Mouse (Mus musculus): ENCODE data around the gene Rufy4. TPM values are rescaled to one million over a fixed set of nuclear protein-coding genes. Genes with fewer than 3 reads are reported as not detected.
A peak's percentile ranks its signal among the peaks of the same experiment; 100 is the strongest.

Rufy4 gene
- polyA plus RNA-seq, 1 experiment from 2014 or later: 0.35 TPM

DNA sequence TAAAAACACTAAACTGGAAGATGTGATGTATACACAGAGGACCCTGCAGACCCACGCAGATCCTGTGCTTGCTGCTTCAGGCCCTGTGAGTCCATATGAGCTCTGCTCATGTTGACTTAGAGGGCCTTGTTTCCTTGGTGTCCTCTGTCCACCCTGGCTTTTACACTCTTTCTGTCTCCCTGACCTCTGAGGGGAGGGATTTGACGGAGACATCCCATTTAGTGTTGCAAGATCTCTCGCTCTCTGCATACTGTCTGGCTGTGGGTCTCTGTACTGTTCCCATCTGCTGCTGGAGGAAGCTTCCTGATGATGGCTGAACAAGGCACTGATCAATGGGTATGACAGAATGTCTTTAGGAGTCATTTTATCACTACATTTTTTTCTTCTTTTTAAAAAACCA, 44.4 kb downstream of the Rufy4 start:
- H3K4me3 ChIP-seq: no peak overlapping the region
- 91% methylated on average over 3 of the region's 3 CpGs for WGBS
- no peaks in the 10 kb centered on the region for H3K9me3 ChIP-seq
- no peak overlapping the region for H3K27ac ChIP-seq
- no peaks in the 10 kb centered on the region for H3K36me3 ChIP-seq (replicated peaks)
- H3K27me3 ChIP-seq (ENCODE audit: poor library complexity, severe bottlenecking): no peaks in the 10 kb centered on the region
- no peak for DNase-seq (ENCODE audit: extremely low spot score, low spot score)
- no peaks in the 10 kb centered on the region for H3K4me1 ChIP-seq

DNA sequence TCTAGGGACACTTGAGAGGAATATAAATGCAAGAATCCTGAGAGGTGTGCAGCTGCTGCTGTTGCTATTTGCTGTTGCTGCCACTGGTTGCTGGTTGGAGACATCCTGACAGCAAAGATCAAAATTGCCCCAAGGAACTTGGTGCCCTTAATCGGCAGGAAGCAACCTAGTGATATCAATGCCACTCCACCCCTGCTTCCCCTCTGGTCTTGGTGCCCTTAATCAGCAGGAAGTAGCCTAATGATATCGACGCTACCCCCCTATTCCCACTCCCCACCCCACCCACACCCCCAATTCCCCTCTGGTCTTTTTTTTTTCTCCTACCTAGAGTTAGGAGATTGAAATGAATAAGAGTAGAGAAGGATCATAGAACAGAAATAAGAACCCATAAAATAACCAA, 47.4 kb downstream of the Rufy4 start:
- no peaks in the 10 kb centered on the region for H3K4me1 ChIP-seq
- no peak overlapping the region for H3K27ac ChIP-seq
- no peak for DNase-seq (ENCODE audit: extremely low spot score, low spot score)
- H3K36me3 ChIP-seq (replicated peaks): no peaks in the 10 kb centered on the region
- 90% methylated on average over 3 of the region's 3 CpGs for whole genome bisulfite sequencing
- no peaks in the 10 kb centered on the region for H3K27me3 ChIP-seq (ENCODE audit: poor library complexity, severe bottlenecking)
- no peaks in the 10 kb centered on the region for H3K9me3 ChIP-seq
- no peak overlapping the region for H3K4me3 ChIP-seq

DNA sequence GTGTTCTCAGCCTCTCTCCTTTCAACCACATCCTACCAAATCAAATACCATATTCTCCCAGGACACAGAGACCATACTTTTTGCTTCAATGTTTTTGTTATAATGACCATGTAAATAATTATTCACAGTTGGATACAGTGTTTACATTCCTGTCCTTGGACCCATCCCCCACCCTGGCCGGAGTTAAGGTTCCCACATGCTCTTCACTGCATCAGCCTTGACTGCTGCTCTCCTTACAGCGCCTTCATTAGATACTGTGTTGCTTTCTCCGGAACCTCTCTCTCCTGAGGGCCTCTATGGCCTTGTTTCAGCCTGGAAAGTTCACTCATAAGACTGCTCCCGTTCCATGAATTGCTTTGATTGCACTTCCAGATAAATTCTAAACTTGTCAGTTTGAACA, 50.4 kb downstream of the Rufy4 start:
- no peaks in the 10 kb centered on the region for H3K36me3 ChIP-seq (replicated peaks)
- no peaks in the 10 kb centered on the region for H3K9me3 ChIP-seq
- DNase-seq (ENCODE audit: extremely low spot score, low spot score): no peak
- no peak overlapping the region for H3K27ac ChIP-seq
- no peaks in the 10 kb centered on the region for H3K27me3 ChIP-seq (ENCODE audit: poor library complexity, severe bottlenecking)
- no peak overlapping the region for H3K4me3 ChIP-seq
- peaks cover 8% of the 10 kb centered on the region for H3K4me1 ChIP-seq
- 89% methylated on average over 4 of the region's 4 CpGs for WGBS

DNA sequence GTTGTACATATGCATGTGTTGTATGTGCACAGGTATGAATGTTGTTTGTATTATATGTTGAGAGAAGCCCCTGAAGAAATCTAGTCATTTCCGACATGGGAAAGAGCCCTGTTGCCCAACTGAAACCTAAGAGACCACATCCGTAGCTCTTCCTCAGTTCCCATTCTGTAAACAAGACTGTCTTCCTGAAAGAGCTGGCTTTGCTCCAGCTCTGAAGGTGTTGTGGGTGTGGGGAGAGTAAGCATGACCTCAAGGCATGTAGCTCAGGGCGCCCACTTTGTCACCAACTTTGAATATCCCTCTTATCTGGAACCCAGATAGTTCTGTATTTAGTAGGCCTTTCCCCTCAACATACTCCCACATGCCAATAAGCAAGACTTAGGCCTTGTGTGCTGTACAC, 53.3 kb downstream of the Rufy4 start:
- no peak overlapping the region for H3K27ac ChIP-seq
- no peak overlapping the region for H3K4me3 ChIP-seq
- H3K4me1 ChIP-seq: peaks cover 8% of the 10 kb centered on the region
- H3K27me3 ChIP-seq (ENCODE audit: poor library complexity, severe bottlenecking): no peaks in the 10 kb centered on the region
- no peak for DNase-seq (ENCODE audit: extremely low spot score, low spot score)
- no peaks in the 10 kb centered on the region for H3K36me3 ChIP-seq (replicated peaks)
- no peaks in the 10 kb centered on the region for H3K9me3 ChIP-seq
- 89% methylated on average over 3 of the region's 3 CpGs for WGBS

DNA sequence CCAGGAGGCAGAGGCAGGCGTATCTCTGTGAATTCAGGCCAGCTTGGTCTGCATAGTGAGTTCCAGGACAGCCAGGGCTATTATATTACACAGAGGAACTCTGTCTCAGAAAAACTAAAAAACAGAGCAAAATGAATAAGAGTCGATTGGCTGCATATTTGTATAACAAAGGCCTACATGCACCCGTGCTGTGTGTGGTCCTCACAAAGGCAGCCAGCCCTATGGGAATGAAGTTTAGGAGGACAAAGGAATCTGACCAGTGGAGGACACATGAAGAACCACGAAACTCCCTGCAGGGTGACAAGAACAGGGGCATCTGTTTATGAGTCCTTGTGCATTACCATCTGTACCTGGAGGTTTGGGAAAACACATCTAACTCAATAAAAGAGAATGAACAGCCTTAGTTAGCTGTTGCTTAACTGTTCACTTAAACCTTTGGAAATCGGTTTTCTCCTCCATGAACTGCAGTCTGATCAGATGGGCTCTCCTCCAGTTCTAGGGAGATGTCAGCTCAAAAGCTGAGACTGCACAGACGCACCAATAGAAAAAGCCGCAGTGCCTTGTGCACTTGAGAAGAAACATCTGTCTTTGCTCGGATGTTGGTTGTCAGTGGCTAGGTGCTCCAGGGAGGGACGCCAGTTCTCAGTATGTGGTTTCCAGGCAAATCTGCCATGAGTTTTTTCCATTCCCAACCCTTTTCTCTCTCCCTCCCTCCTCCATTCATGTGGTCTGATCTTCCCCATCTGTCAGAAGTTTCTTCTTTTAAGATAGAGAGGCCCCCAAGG, 54.5 kb downstream of the Rufy4 start:
- no peaks in the 10 kb centered on the region for H3K9me3 ChIP-seq
- DNase-seq (ENCODE audit: extremely low spot score, low spot score): no peak
- 75% methylated on average over 9 of the region's 9 CpGs for WGBS
- no peaks in the 10 kb centered on the region for H3K27me3 ChIP-seq (ENCODE audit: poor library complexity, severe bottlenecking)
- H3K4me3 ChIP-seq: no peak overlapping the region
- H3K27ac ChIP-seq: no peak overlapping the region
- peaks cover 8% of the 10 kb centered on the region for H3K4me1 ChIP-seq
- H3K36me3 ChIP-seq (replicated peaks): no peaks in the 10 kb centered on the region

DNA sequence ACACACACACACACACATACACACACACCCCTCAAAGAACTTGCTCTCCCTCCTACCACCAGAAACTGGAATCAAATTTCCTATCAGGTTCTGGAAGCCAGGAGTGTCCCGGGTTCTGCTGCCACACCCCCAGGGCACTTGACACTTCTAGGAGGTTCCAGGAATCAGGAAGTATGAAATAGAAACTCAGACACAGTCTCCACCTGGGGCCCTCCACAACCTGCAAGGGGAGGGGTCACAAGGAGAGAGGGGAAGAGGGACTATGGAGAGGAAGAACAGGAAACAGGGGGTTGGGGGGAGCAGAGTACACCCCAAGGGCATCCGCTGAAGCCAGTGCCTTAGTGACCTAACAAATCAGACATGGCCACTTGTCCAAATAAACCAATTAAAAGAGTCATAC, 56.1 kb downstream of the Rufy4 start:
- H3K9me3 ChIP-seq: no peaks in the 10 kb centered on the region
- 68% methylated on average over 2 of the region's 2 CpGs for WGBS
- no peaks in the 10 kb centered on the region for H3K36me3 ChIP-seq (replicated peaks)
- peaks cover 8% of the 10 kb centered on the region for H3K4me1 ChIP-seq
- H3K27ac ChIP-seq: no peak overlapping the region
- no peak for DNase-seq (ENCODE audit: extremely low spot score, low spot score)
- no peaks in the 10 kb centered on the region for H3K27me3 ChIP-seq (ENCODE audit: poor library complexity, severe bottlenecking)
- no peak overlapping the region for H3K4me3 ChIP-seq

DNA sequence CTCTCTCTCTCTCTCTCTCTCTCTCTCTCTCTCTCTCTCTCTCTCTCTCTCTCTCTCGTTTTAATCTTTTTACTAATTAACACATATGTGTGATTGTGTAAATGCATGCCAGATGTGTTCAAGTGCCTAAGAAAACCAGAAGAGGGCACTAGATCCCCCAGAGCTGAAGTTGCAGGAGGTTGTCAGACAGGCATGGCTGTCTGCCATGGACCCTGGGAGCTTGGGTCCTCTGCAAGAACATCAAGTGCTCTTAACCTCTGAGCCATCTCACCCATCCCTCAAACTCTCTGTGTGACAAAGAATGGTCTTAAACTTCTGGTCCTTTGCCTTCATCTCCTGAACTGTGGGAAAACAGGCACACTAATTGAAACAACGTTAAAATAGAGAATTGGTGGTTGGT, 57.7 kb downstream of the Rufy4 start:
- no peak overlapping the region for H3K27ac ChIP-seq
- DNase-seq (ENCODE audit: extremely low spot score, low spot score): no peak
- 78% methylated on average over 2 of the region's 2 CpGs for WGBS
- no peaks in the 10 kb centered on the region for H3K27me3 ChIP-seq (ENCODE audit: poor library complexity, severe bottlenecking)
- no peaks in the 10 kb centered on the region for H3K9me3 ChIP-seq
- H3K36me3 ChIP-seq (replicated peaks): no peaks in the 10 kb centered on the region
- H3K4me3 ChIP-seq: no peak overlapping the region
- peaks cover 8% of the 10 kb centered on the region for H3K4me1 ChIP-seq

DNA sequence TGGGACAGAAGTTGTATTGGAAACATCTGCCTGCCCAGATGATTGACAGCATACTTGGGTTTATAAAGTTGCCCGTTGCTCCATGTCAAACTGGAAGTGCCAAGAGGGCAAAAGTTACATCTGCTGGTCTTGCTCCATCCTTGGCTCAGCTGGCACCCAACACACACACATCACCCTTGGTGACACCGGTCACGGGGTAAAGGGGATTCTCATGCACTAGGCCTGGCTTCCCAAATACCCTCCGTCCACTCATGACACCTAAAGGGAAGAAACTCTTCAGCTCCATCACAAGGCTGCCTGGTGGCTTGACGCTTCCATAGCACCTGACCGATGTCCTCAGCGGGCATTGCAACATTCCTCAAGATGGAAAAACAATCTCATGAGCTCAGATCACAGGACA, 65.1 kb downstream of the Rufy4 start:
- 91% methylated on average over 7 of the region's 7 CpGs for WGBS
- no peak overlapping the region for H3K4me3 ChIP-seq
- H3K9me3 ChIP-seq: no peaks in the 10 kb centered on the region
- no peak overlapping the region for H3K27ac ChIP-seq
- H3K27me3 ChIP-seq (ENCODE audit: poor library complexity, severe bottlenecking): no peaks in the 10 kb centered on the region
- no peak for DNase-seq (ENCODE audit: extremely low spot score, low spot score)
- H3K36me3 ChIP-seq (replicated peaks): no peaks in the 10 kb centered on the region
- H3K4me1 ChIP-seq: no peaks in the 10 kb centered on the region

DNA sequence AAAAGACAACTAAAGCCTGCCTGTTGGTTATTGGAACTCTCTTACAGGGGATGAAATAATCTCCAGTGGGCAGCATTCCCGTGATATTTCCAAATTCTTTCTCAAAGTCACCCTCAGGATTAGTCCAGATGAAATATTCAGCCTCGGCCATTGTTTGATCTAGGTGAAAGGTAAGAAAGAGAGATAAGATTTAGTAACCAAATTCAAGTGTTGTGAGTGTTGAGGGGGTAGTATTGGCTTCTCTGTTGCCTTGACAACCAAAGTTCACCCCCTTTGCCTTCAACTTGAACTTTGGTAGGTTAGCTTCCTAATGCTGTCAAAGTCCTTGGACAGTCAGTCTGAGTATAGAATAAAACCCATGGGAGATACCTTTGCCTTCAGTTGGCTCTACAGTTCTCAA, 67.4 kb downstream of the Rufy4 start:
- no peak for DNase-seq (ENCODE audit: extremely low spot score, low spot score)
- H3K4me1 ChIP-seq: no peaks in the 10 kb centered on the region
- H3K4me3 ChIP-seq: no peak overlapping the region
- H3K36me3 ChIP-seq (replicated peaks): no peaks in the 10 kb centered on the region
- no peaks in the 10 kb centered on the region for H3K9me3 ChIP-seq
- 79% methylated on average over 2 of the region's 2 CpGs for WGBS
- no peaks in the 10 kb centered on the region; the same call in 1 of the 2 replicates for H3K27me3 ChIP-seq (ENCODE audit: poor library complexity, severe bottlenecking)
- H3K27ac ChIP-seq: no peak overlapping the region

DNA sequence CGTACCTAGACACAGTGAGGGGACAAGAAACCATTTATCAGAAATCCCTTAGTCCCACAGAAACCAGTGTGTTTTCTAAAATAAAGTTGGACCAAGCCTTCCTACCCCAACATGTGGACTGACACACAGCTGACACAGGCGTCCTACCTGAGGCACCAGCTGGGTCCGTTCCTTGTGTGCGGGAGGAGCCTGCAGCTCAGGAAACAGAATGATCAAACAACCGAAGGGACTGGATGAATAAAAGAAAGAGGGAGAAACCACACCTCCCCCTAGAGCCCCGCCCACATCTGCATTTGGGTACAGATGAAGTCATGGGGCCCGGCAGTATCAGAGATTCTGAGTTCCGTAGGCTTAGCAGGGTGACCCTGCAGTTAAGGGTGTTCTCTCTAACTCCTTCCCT, 69.1 kb downstream of the Rufy4 start, which contains the start of gene Cxcr1:
Gene Cxcr1 (minus strand): TSS at position 187 of the 400 bp plus-strand sequence.
- H3K4me3 ChIP-seq: no peak within 1 kb of the TSS
- H3K27ac ChIP-seq: no peak within 1 kb of the TSS
- DNase-seq (ENCODE audit: extremely low spot score, low spot score): no peak
- WGBS: 73% methylated on average over 8 of the region's 8 CpGs
- H3K9me3 ChIP-seq: no peaks in the 10 kb centered on the region
- H3K36me3 ChIP-seq (replicated peaks): no peaks in the 10 kb centered on the region
- no peaks in the 10 kb centered on the region for H3K4me1 ChIP-seq
- H3K27me3 ChIP-seq (ENCODE audit: poor library complexity, severe bottlenecking): no peaks in the 10 kb centered on the region; the same call in 1 of the 2 replicates

DNA sequence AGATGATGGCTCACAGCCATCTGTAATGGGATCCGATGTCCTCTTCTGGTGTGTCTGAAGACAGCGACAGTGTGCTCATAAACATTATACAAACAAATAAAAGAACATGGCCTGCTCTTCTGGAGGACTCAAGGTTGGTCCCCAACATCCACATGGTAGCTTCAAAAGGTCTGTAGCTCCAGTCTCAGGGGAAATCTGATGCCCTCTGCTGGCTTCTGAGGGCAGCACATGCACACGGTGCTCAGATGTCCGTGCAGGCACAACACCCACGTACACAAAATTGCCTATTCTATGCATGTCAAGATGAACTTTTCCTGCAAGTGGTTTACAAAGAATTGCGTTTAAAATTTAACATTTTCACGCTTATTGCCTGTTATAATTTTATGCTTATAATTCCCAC, 70.6 kb downstream of the Rufy4 start:
- Histone ChIP-seq H3K36me3 (replicated peaks) (no peaks in the 10 kb centered on the region), H3K4me1 (no peaks in the 10 kb centered on the region), H3K4me3 (no peak overlapping the region), H3K9me3 (no peaks in the 10 kb centered on the region), H3K27ac (no peak overlapping the region), H3K27me3 (ENCODE audit: poor library complexity, severe bottlenecking) (no peaks in the 10 kb centered on the region; the same call in 1 of the 2 replicates)
- WGBS: 49% methylated on average over 7 of the region's 7 CpGs
- DNase-seq (ENCODE audit: extremely low spot score, low spot score): peak; percentile 23

DNA sequence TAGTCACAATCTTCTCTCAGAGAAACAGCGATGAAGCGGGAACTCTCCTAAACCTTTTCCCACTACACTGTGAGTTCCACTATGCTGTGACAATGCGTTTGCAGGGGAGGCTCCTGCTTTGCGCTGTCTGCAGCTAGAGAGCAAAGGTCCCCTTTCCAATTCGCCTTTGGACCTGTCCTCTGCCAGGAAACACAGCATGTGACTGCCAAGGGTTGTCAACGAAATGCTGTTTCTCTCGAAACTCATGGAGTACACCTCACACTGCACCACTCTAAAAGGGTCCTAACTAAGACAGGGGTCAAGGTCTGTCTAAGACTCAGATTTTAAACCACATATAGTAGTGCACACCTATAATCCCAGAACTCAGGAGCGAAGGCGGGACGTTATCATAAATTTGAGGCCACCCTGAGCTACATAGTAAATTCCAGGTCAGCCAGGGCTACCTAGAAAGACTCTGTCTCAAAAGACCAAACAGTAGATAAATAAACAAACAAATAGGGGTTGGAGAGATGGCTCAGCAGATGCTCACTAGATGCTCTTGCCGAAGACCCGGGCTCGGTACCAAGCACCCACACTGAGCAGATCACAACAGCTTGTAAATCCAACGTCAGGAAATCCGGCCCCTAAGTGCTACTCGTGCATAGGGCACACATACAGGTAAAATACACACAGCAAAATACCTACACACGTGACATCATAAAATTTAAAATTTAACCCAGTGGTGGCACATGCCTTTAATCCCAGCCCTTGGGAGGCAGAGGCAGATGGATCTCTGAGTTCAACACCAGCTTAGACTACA, 71.5 kb downstream of the Rufy4 start:
- 84% methylated on average over 17 of the region's 17 CpGs for WGBS
- DNase-seq (ENCODE audit: extremely low spot score, low spot score): no peak
- H3K27me3 ChIP-seq (ENCODE audit: poor library complexity, severe bottlenecking): no peaks in the 10 kb centered on the region; the same call in 1 of the 2 replicates
- H3K36me3 ChIP-seq (replicated peaks): no peaks in the 10 kb centered on the region
- H3K4me1 ChIP-seq: no peaks in the 10 kb centered on the region
- H3K4me3 ChIP-seq: no peak overlapping the region
- H3K27ac ChIP-seq: no peak overlapping the region
- no peaks in the 10 kb centered on the region for H3K9me3 ChIP-seq

Data from forebrain, embryonic 10.5 days (tissue).